Mouse (Mus musculus) kidney, postnatal 0 days (tissue): ENCODE measurements at regions not wholly inside any gene's neighbourhood (a gene's known extent, or its start where the extent isn't known, plus 50 kb on each side); places are given as distances from the start of the nearest gene placed in this dataset.

Experiments used
- ATAC-seq: fragments of 200-750 bp; cut with Nextera tagmentation; replicated peaks from 2 replicates; pipeline ENCODE4 v1.8.0; 2017; ENCODE audit warnings: low read depth, moderate number of reproducible peaks, moderate TSS enrichment, moderate library complexity; ENCODE audit not compliant: low FRiP score
- DNase-seq: peaks from one replicate; pipeline ENCODE4 v3.0.0-alpha.2; 2016; ENCODE audit warnings: low spot score
- H3K27ac ChIP-seq: fragments of 300-500 bp; sonication (generic); 2 replicates; pipeline ENCODE4 v1.5.1; 2014; ENCODE audit warnings: mild to moderate bottlenecking
- H3K27me3 ChIP-seq: fragments of 300-500 bp; sonication (generic); 2 replicates; pipeline ENCODE4 v1.6.1; 2014; ENCODE audit warnings: low read length, mixed read lengths; ENCODE audit not compliant: insufficient read depth
- H3K36me3 ChIP-seq: fragments of 300-500 bp; sonication (generic); 2 replicates; pipeline ENCODE4 v1.6.1; 2014; ENCODE audit warnings: low read length, mixed read lengths; ENCODE audit not compliant: insufficient read depth
- H3K4me1 ChIP-seq: fragments of 300-500 bp; sonication (generic); replicated peaks from 2 replicates; pipeline ENCODE4 v1.6.1; 2014; ENCODE audit warnings: antibody characterized with exemption, low read length, mixed read lengths; ENCODE audit not compliant: insufficient read depth
- H3K4me2 ChIP-seq: fragments of 300-500 bp; sonication (generic); 2 replicates; pipeline ENCODE4 v1.6.1; 2014; ENCODE audit warnings: mild to moderate bottlenecking, low read length, moderate library complexity, mixed read lengths
- H3K4me3 ChIP-seq: fragments of 300-500 bp; sonication (generic); replicated peaks from 2 replicates; pipeline ENCODE4 v1.5.1; 2014; ENCODE audit warnings: low read depth, low read length
- H3K9ac ChIP-seq: fragments of 300-500 bp; sonication (generic); 2 replicates; pipeline ENCODE4 v1.6.1; 2014; ENCODE audit warnings: low read depth, low read length
- H3K9me3 ChIP-seq: fragments of 300-500 bp; sonication (generic); replicated peaks from 2 replicates; pipeline ENCODE4 v1.6.1; 2016; ENCODE audit warnings: low read length, inconsistent platforms, mixed read lengths
- CTCF ChIP-seq: IDR thresholded peaks from 2 replicates; pipeline ENCODE4 v1.5.1; 2016; ENCODE audit warnings: antibody characterized with exemption, low read depth, mild to moderate bottlenecking, moderate library complexity
- WGBS: fragments of 180-500 bp; shearing (Covaris S2); extraction: QIAGEN DNeasy Blood & Tissue Kit; methylation state at CpG from one replicate; pipeline ENCODE4 v1.1.7; 2014; 5-methylcytosine and 5-hydroxymethylcytosine counted together

- Histone ChIP-seq H3K9me3 (no peaks in the 10 kb centered on the region), H3K9ac (no peak overlapping the region), H3K4me1 (no peaks in the 10 kb centered on the region), H3K4me2 (no peak overlapping the region), H3K27me3 (no peaks in the 10 kb centered on the region), H3K27ac (no peak overlapping the region), H3K36me3 (no peaks in the 10 kb centered on the region), H3K4me3 (no peak overlapping the region)
- TF ChIP-seq CTCF, result 0 out of 2 replicates have a peak, but pooled peaks have one; percentile 6
- DNase-seq (peak; percentile 75), ATAC-seq (peak; percentile 76; the same call in 1 of the 2 replicates)
- 32% methylated on average over 4 of the region's 4 CpGs for WGBS
These were observed 108.8 kb upstream of the Eif4g2 start for GRCm38 (mm10) chr7:111191674-111192073.

GRCm38 (mm10) chr7:111191216-111191615 is 108.4 kb upstream of the Eif4g2 start:
- H3K9ac ChIP-seq, result no peak overlapping the region
- no peak overlapping the region for H3K4me3 ChIP-seq
- H3K27me3 ChIP-seq, result no peaks in the 10 kb centered on the region
- no peak overlapping the region for H3K27ac ChIP-seq
- H3K4me1 ChIP-seq, result no peaks in the 10 kb centered on the region
- no peak for DNase-seq
- no peak overlapping the region for H3K4me2 ChIP-seq
- no peaks in the 10 kb centered on the region for H3K36me3 ChIP-seq
- no peak for ATAC-seq
- no peaks in the 10 kb centered on the region for H3K9me3 ChIP-seq
- no peak for TF ChIP-seq CTCF

- H3K4me3 ChIP-seq, result no peak overlapping the region
These were observed 106.9 kb upstream of the Eif4g2 start for GRCm38 (mm10) chr7:111189731-111190130.

GRCm38 (mm10) chr7:111185954-111186353 is 103.1 kb upstream of the Eif4g2 start:
- WGBS, result 79% methylated on average over 7 of the region's 7 CpGs
- Histone ChIP-seq H3K4me3 (no peak overlapping the region), H3K4me1 (no peaks in the 10 kb centered on the region), H3K36me3 (no peaks in the 10 kb centered on the region), H3K27me3 (no peaks in the 10 kb centered on the region), H3K4me2 (no peak overlapping the region), H3K9ac (no peak overlapping the region), H3K9me3 (no peaks in the 10 kb centered on the region), H3K27ac (no peak overlapping the region)
- no peak for TF ChIP-seq CTCF
- DNase-seq (no peak), ATAC-seq (no peak)

More at GRCm38 (mm10) chr7:111189731-111190130, 106.9 kb upstream of the Eif4g2 start:
- no peaks in the 10 kb centered on the region for H3K27me3 ChIP-seq
- H3K4me2 ChIP-seq, result no peak overlapping the region
- peak; percentile 19 for DNase-seq
- 72% methylated on average over 4 of the region's 4 CpGs for WGBS
- no peak for ATAC-seq
- H3K9ac ChIP-seq, result no peak overlapping the region
- no peak for TF ChIP-seq CTCF
- no peak overlapping the region for H3K27ac ChIP-seq
- no peaks in the 10 kb centered on the region for H3K36me3 ChIP-seq
- H3K4me1 ChIP-seq, result no peaks in the 10 kb centered on the region
- no peaks in the 10 kb centered on the region for H3K9me3 ChIP-seq

GRCm38 (mm10) chr7:111183512-111183911 is 100.7 kb upstream of the Eif4g2 start:
- Histone ChIP-seq H3K27ac (no peak overlapping the region), H3K4me3 (no peak overlapping the region), H3K27me3 (no peaks in the 10 kb centered on the region), H3K9me3 (no peaks in the 10 kb centered on the region), H3K4me2 (no peak overlapping the region), H3K9ac (no peak overlapping the region), H3K4me1 (peaks cover 8% of the 10 kb centered on the region), H3K36me3 (no peaks in the 10 kb centered on the region)
- no peak for DNase-seq
- ATAC-seq, result no peak
- no peak for TF ChIP-seq CTCF
- 44% methylated on average over 3 of the region's 3 CpGs for WGBS

- peaks cover 8% of the 10 kb centered on the region for H3K4me1 ChIP-seq
- WGBS, result 59% methylated on average over 3 of the region's 3 CpGs
These were observed 99.5 kb upstream of the Eif4g2 start for GRCm38 (mm10) chr7:111182319-111182718.

More at GRCm38 (mm10) chr7:111182319-111182718, 99.5 kb upstream of the Eif4g2 start:
- no peaks in the 10 kb centered on the region for H3K9me3 ChIP-seq
- H3K4me2 ChIP-seq, result no peak overlapping the region
- H3K27ac ChIP-seq, result no peak overlapping the region
- DNase-seq, result peak; percentile 90
- H3K4me3 ChIP-seq, result no peak overlapping the region
- TF ChIP-seq CTCF, result peak; percentile 92
- H3K36me3 ChIP-seq, result no peaks in the 10 kb centered on the region
- no peak overlapping the region for H3K9ac ChIP-seq
- ATAC-seq, result peak; percentile 44
- H3K27me3 ChIP-seq, result no peaks in the 10 kb centered on the region
